Mouse (Mus musculus) CH12.LX (cell line): Measurements from ENCODE around the gene Cd38. TPM values are rescaled to one million over a fixed set of nuclear protein-coding genes. Genes with fewer than 3 reads are reported as not detected.
A peak's percentile ranks its signal among the peaks of the same experiment; 100 is the strongest.

Experiments used
- DNase-seq: peaks from one replicate; pipeline ENCODE4 v3.0.0-alpha.2; 2013; ENCODE audit errors: extremely low read depth
- H3K27ac ChIP-seq: 2 replicates; pipeline ENCODE4 v1.5.1; 2012; ENCODE audit warnings: low read depth, mild to moderate bottlenecking, control low read depth, moderate library complexity; ENCODE audit not compliant: insufficient read depth
- H3K27me3 ChIP-seq: replicated peaks from 2 replicates; pipeline ENCODE3; 2012; ENCODE audit warnings: inconsistent platforms
- H3K36me3 ChIP-seq, 2 experiments: replicated peaks in 1 of 2; 2 replicates each; pipeline versions ENCODE3 to v1.6.1; 2012; ENCODE audit warnings: inconsistent platforms in 1 of 2, low read length in 1 of 2, mild to moderate bottlenecking in 1 of 2, mixed read lengths in 1 of 2, moderate library complexity in 1 of 2; ENCODE audit not compliant: control insufficient read depth in 1 of 2, insufficient read depth in 1 of 2
- H3K4me1 ChIP-seq, 2 experiments: 2 replicates each; pipeline ENCODE4 v1.6.1; 2012; ENCODE audit warnings: inconsistent platforms in 1 of 2, moderate library complexity in 1 of 2; ENCODE audit not compliant: insufficient read depth in 2 of 2, control insufficient read depth in 1 of 2
- H3K4me2 ChIP-seq: 2 replicates; pipeline ENCODE4 v1.6.1; 2012; ENCODE audit warnings: low read depth, mild to moderate bottlenecking, control low read depth; ENCODE audit not compliant: poor library complexity, insufficient read depth, severe bottlenecking
- H3K4me3 ChIP-seq, 3 experiments: fragments of 150-350 bp in 1 of 3; sonication (generic) in 1 of 3; replicated peaks in 1 of 3; 2 replicates each; pipeline versions ENCODE3 to v1.5.1; 2011 to 2012; ENCODE audit warnings: low read depth in 2 of 3, low read length in 2 of 3, mild to moderate bottlenecking in 2 of 3, moderate library complexity in 2 of 3, control low read depth in 1 of 3, improper control_type of control experiment in 1 of 3, inconsistent platforms in 1 of 3, mixed read lengths in 1 of 3; ENCODE audit not compliant: poor library complexity in 1 of 3
- H3K79me2 ChIP-seq: replicated peaks from 2 replicates; pipeline ENCODE4 v1.6.1; 2012; ENCODE audit warnings: mild to moderate bottlenecking, moderate library complexity; ENCODE audit not compliant: control insufficient read depth, poor library complexity, insufficient read depth, severe bottlenecking; ENCODE audit errors: extremely low read depth
- H3K9ac ChIP-seq: 2 replicates; pipeline ENCODE4 v1.6.1; 2012; ENCODE audit warnings: low read depth, mild to moderate bottlenecking, control low read depth, moderate library complexity; ENCODE audit not compliant: insufficient read depth
- H3K9me3 ChIP-seq: replicated peaks from 2 replicates; pipeline ENCODE3; 2012; ENCODE audit warnings: low read length, inconsistent platforms, mixed read lengths
- BHLHE40 ChIP-seq: IDR thresholded peaks from 2 replicates; pipeline ENCODE4 v1.6.1; 2011; ENCODE audit warnings: mild to moderate bottlenecking, low read depth, low read length, improper control_type of control experiment
- CHD1 ChIP-seq: IDR thresholded peaks from 2 replicates; pipeline ENCODE4 v1.6.1; 2012; ENCODE audit warnings: low read depth, low read length, improper control_type of control experiment, inconsistent platforms
- CHD2 ChIP-seq: IDR thresholded peaks from 2 replicates; pipeline ENCODE4 v1.6.1; 2011; ENCODE audit warnings: low read length, improper control_type of control experiment
- CTCF ChIP-seq, 2 experiments: IDR thresholded peaks in 1 of 2; conservative IDR thresholded peaks in 1 of 2; 2 replicates each; pipeline ENCODE4 v1.5.1; 2011 to 2012; ENCODE audit warnings: low read depth in 2 of 2, low read length in 2 of 2, improper control_type of control experiment in 1 of 2, inconsistent platforms in 1 of 2, mild to moderate bottlenecking in 1 of 2, moderate library complexity in 1 of 2
- ELF1 ChIP-seq: IDR thresholded peaks from 2 replicates; pipeline ENCODE4 v1.6.1; 2014; ENCODE audit warnings: low read depth, mild to moderate bottlenecking, inconsistent platforms, low read length, improper control_type of control experiment
- JUN ChIP-seq: IDR thresholded peaks from 2 replicates; pipeline ENCODE4 v1.6.1; 2011; ENCODE audit warnings: low read depth, mild to moderate bottlenecking, low read length, improper control_type of control experiment, moderate library complexity; ENCODE audit not compliant: insufficient read depth
- JUND ChIP-seq: conservative IDR thresholded peaks from 2 replicates; pipeline ENCODE4 v1.6.1; 2011; ENCODE audit warnings: low read depth, low read length, improper control_type of control experiment
- MAFK ChIP-seq: IDR thresholded peaks from 2 replicates; pipeline ENCODE4 v1.6.1; 2011; ENCODE audit warnings: low read length, improper control_type of control experiment; ENCODE audit not compliant: insufficient replicate concordance
- NRF1 ChIP-seq: IDR thresholded peaks from 2 replicates; pipeline ENCODE4 v1.6.1; 2014; ENCODE audit warnings: low read depth, mild to moderate bottlenecking, inconsistent platforms, low read length, improper control_type of control experiment, moderate library complexity
- POLR2AphosphoS2 ChIP-seq: IDR thresholded peaks from 2 replicates; pipeline ENCODE4 v1.6.1; 2011; ENCODE audit warnings: low read depth, low read length, improper control_type of control experiment
- RAD21 ChIP-seq: IDR thresholded peaks from 2 replicates; pipeline ENCODE4 v1.6.1; 2011; ENCODE audit warnings: low read depth, mild to moderate bottlenecking, low read length, improper control_type of control experiment, moderate library complexity
- SIN3A ChIP-seq: IDR thresholded peaks from 2 replicates; pipeline ENCODE4 v1.6.1; 2012; ENCODE audit warnings: low read length, improper control_type of control experiment, inconsistent platforms
- SMC3 ChIP-seq: IDR thresholded peaks from 2 replicates; pipeline ENCODE4 v1.6.1; 2011; ENCODE audit warnings: low read depth, low read length, improper control_type of control experiment
- TCF12 ChIP-seq: IDR thresholded peaks from 2 replicates; pipeline ENCODE4 v1.6.1; 2014; ENCODE audit warnings: low read depth, mild to moderate bottlenecking, inconsistent platforms, low read length, improper control_type of control experiment
- UBTF ChIP-seq: IDR thresholded peaks from 2 replicates; pipeline ENCODE4 v1.6.1; 2012; ENCODE audit warnings: low read depth, mild to moderate bottlenecking, inconsistent platforms, low read length, improper control_type of control experiment, moderate library complexity
- USF1 ChIP-seq: IDR thresholded peaks from 2 replicates; pipeline ENCODE4 v1.6.1; 2014; ENCODE audit warnings: low read depth, mild to moderate bottlenecking, inconsistent platforms, low read length, improper control_type of control experiment
- USF2 ChIP-seq: conservative IDR thresholded peaks from 2 replicates; pipeline ENCODE4 v1.6.1; 2011; ENCODE audit warnings: low read depth, low read length, improper control_type of control experiment
- ZNF384 ChIP-seq: IDR thresholded peaks from 2 replicates; pipeline ENCODE4 v1.6.1; 2012; ENCODE audit warnings: low read depth, low read length, improper control_type of control experiment, inconsistent platforms
- dilution Hi-C: fragments of 300-500 bp; cut with MboI; formaldehyde crosslinking; loops from 2 replicates; pipeline ENCODE4 v1.14.3; 2020; ENCODE audit warnings: low sequenced_read_pairs; ENCODE audit not compliant: extremely low pct_unique_long_range_greater_than_20kb, extremely low pct_ligation_motif_present
- in situ Hi-C: fragments of 300-500 bp; cut with MboI; formaldehyde crosslinking; loops from 3 replicates; pipeline ENCODE4 v1.14.3; 2019; ENCODE audit warnings: low sequenced_read_pairs, low pct_ligation_motif_present, low pct_unique_long_range_greater_than_20kb, mixed read lengths
- polyA plus RNA-seq: library from polyadenylated mRNA; unstranded; fragments of >175 nt; gene quantifications from 2 replicates; pipeline ENCODE4 v1.2.1, GENCODE M21; 2012; ENCODE audit warnings: low read depth; ENCODE audit not compliant: insufficient read length
- total RNA-seq, 2 experiments: library from RNA; depleted of rRNA; stranded (reverse); fragments of 300-350 nt in 1 of 2; fragments of >200 nt in 1 of 2; gene quantifications; 2 replicates each; pipeline ENCODE4 v1.2.3; 2012 to 2014

Gene Cd38
- total and polyA plus RNA-seq, 3 experiments: 0.93 to 3.3 (median 1.5) TPM

GRCm38 (mm10) chr5:43827366-43827765, 41.0 kb upstream of the Cd38 start:
- no peak for DNase-seq
- in situ Hi-C loops (no loop called here), dilution Hi-C loops (no loop called here)
- no peak overlapping the region for H3K9ac ChIP-seq
- TF ChIP-seq NRF1 (no peak), TCF12 (no peak), ELF1 (no peak), POLR2AphosphoS2 (no peak), USF2 (no peak), JUND (no peak), BHLHE40 (no peak), ZNF384 (no peak), UBTF (no peak), CHD2 (no peak), CHD1 (no peak), RAD21 (no peak), JUN (no peak), MAFK (no peak)
- peaks cover 8 to 30% of the 10 kb centered on the region in 2 experiments for H3K4me1 ChIP-seq
- H3K79me2 ChIP-seq: no peaks in the 10 kb centered on the region
- H3K27me3 ChIP-seq: no peaks in the 10 kb centered on the region
- no peak overlapping the region for H3K4me2 ChIP-seq
- no peaks in the 10 kb centered on the region for H3K9me3 ChIP-seq
- peaks cover 0 to 23% of the 10 kb centered on the region in 2 experiments for H3K36me3 ChIP-seq
- no peak overlapping the region for H3K27ac ChIP-seq
- H3K4me3 ChIP-seq: no peak overlapping the region

- no peaks in the 10 kb centered on the region for H3K79me2 ChIP-seq
- dilution Hi-C loops: no loop called here
- H3K4me3 ChIP-seq: no peak overlapping the region
- peaks cover 0 to 4% of the 10 kb centered on the region in 2 experiments for H3K36me3 ChIP-seq
- no peaks in the 10 kb centered on the region for H3K9me3 ChIP-seq
- no peak overlapping the region for H3K27ac ChIP-seq
- no peaks in the 10 kb centered on the region for H3K27me3 ChIP-seq
- H3K4me2 ChIP-seq: no peak overlapping the region
- H3K9ac ChIP-seq: no peak overlapping the region
- in situ Hi-C loops: no loop called here
- no peak for DNase-seq
- TF ChIP-seq SMC3: peak; percentile 42
- no peak for TF ChIP-seq ZNF384
- no peak for TF ChIP-seq USF1
- no peak for TF ChIP-seq SIN3A
- peak in 1 of 2 experiments; percentile 37; a peak in 2 of 4 replicates for TF ChIP-seq CTCF (conservative IDR thresholded peaks at IDR 0.05 in 1 of 2, IDR thresholded peaks at IDR 0.05 in 1 of 2; ENCODE audit: low read depth in 2 of 2, low read length in 2 of 2)
- peaks cover 0 to 11% of the 10 kb centered on the region in 2 experiments; a peak in 2 of 4 replicates for H3K4me1 ChIP-seq
These were observed 31.8 kb upstream of the Cd38 start for GRCm38 (mm10) chr5:43836590-43836989.
